Mouse (Mus musculus) ZHBTc4 (cell line): ENCODE data around the gene Dus1l.
"Not testable (repeated sequence)": the region's sequence is repeated elsewhere in the genome, so short reads cannot be mapped to it uniquely, and the experiment has no call there.

Experiments
- DNase-seq: peaks from one replicate; pipeline ENCODE4 v3.0.0-alpha.2; 2011; ENCODE audit warnings: low read depth, low spot score

Dus1l gene

GRCm38 (mm10) chr11:120795756-120796613 is at the start of gene Dus1l:
Gene Dus1l (minus strand): TSS chr11:120796403.
- DNase-seq, result peak; percentile 98

DNA sequence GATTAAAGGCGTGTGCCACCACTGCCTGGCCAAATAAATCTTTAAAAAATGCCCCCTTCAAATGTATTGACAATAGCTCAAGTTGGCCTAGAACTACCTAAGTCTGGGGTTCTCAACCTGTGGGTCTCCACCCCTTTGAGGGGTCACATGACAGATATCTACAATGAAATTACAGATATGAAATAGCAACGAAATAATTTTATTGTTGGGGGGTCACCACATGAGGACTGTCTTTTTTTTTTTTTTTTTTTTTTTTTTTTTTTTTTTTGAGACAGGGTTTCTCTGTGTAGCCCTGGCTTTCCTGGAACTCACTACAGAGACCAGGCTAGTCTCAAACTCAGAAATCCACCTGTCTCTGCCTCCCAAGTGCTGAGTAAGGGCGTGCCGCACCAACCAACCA is 48.1 kb upstream of the Dus1l start:
- DNase-seq, result no peak

- DNase-seq, result peak; percentile 44
Measured at GRCm38 (mm10) chr11:120833555-120834280, 37.5 kb upstream of the Dus1l start.

GRCm38 (mm10) chr11:120832962-120833361 is 36.8 kb upstream of the Dus1l start:
- DNase-seq, result not testable (repeated sequence)

GRCm38 (mm10) chr11:120831659-120832440 is 35.6 kb upstream of the Dus1l start:
- no peak for DNase-seq

- no peak for DNase-seq
Measured at GRCm38 (mm10) chr11:120830686-120831085, 34.5 kb upstream of the Dus1l start.

DNA sequence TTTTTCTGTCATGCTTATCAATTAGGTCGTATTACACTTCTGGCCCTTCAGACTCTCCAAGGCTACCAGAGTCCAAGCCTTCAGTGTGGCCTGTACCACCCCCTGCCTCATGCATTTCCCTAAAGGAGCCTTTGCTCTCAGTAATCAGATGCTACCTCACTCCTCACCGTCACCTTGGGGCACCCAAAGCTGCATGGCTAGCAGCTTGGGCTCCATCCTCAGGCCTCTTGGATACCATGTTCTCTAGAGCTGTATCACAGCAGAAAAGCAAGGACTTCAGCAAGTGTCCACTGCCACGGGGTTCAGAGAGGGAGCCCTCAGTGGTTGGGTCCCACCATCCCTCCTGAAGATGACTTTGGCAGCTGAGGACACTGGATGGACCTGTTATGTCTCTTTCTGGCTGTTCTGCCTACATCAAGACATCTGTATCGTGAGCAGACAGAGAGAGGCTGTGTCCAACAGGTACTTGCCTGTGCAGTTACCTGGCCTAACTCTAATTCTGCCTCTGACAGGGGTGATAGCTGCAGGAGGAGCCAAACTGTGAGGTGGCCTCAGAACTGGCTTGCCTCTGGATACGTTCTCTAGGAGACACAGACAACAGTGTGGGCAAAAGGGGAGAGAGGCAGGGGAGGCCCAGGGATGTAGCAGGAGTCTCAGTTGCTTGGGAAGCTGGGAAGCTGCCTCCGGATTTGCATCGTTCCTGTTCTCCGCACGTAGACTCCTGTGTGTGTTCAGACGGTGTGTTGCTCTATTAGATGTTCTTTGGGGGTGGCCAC is 33.7 kb upstream of the Dus1l start:
- DNase-seq, result no peak

GRCm38 (mm10) chr11:120828416-120828815 is 32.2 kb upstream of the Dus1l start:
- DNase-seq, result no peak

DNA sequence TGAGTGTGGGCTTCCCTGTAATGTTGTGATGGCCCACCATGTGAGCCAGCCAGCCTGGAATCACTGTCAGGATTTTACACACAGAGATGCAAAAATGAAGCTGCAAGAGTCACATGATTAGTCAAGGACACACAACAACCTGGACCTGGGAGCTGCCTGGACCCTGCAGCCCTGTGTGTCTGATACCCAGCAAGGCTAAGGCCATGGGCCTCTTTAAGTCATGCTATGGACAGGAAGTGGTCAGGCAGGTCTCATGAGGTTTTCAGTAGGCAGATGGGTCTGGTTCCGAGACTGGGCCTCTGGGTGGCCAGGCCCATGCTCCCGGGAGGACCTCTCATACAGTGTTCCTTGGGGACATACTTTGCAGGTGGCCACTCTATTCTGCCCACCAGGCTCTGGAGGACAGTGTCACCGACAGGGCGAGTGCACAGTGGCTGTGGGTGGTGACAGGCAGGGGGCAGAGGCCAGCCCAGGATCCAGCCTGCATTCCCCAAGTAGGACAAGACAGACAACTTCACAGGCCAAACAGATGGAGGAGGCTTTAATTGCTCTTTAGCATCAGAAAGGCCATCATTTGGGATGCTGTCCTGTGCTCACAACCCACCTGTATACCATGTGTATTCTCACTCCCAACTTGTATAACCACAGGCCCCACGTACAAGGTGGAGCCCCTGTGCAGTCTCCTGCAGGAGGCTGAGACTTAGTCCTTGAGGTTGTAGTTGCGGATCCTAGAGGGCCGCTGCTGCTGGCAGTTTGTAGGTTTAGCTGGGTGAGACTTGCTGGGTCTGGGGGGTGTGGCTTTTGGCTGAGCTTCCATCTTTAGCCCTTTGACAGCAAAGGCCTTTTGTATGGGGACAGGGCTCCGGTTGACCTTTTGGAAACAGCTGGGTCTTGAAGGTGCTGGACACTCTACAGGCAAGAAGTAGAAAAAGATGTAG is 30.1 kb upstream of the Dus1l start:
- DNase-seq, result peak; percentile 57

GRCm38 (mm10) chr11:120825289-120825863 is 29.2 kb upstream of the Dus1l start:
- no peak for DNase-seq

GRCm38 (mm10) chr11:120824787-120825288 is 28.6 kb upstream of the Dus1l start:
- peak; percentile 62 for DNase-seq

GRCm38 (mm10) chr11:120823956-120824786 is 28.0 kb upstream of the Dus1l start, which contains the start of gene Fasn:
Gene Fasn (minus strand): TSS chr11:120824547.
- peak; percentile 97 for DNase-seq

- DNase-seq, result no peak
Measured at GRCm38 (mm10) chr11:120823551-120823947, 27.3 kb upstream of the Dus1l start.

DNA sequence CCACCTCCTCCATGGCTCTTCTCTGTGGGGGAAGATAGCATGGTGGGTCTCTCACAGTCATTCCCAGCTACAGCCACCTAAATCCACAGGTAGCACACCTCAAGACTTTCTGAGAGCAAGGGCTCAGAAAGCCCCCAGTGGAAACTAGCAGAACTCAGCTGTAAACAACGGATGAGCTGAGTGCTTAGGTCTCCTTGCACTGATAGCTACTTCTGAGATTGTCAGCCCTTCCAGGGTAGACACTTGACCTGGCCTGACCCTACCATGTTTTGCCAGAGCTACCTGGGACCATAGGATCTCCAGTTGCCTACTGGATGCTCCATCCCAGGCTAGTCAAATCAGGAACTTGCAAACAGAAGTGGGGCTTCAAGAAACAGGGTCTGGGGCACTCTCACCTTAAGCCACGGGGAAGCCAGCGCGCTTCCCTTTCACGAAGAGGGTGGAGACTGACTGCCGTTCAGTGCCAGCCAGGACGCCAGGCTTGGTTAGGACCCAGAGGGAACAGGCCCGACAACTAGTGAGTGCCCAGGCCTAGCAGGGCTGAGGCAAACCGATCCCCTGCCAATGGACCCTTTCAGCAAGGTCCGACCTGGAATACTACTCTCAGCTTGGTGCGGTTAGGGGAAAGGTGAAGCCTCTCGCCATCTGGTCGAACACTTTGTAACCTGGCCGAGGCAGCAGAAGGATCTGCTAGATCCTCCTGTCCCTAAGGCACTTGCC is 26.8 kb upstream of the Dus1l start:
- DNase-seq, result peak; percentile 33

DNA sequence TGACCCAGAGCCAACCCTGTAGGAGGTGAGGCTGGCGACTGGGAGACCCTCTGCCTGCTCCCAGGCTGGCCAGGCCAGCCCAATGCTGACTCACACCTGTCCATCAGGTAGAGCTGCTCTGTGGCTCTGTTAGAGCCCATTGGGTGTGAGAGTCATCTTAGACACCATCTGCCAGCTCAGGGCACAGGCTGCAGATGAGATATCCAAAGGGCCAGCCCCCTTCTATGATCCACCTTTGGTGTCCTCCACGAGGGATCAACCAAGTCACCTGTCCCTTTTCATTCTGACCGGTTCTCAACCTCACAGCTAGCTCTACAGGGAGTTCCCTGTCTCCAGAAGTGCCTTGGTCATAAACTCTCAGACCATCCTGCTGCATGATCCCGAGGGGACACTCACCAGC is 26.1 kb upstream of the Dus1l start:
- no peak for DNase-seq

DNA sequence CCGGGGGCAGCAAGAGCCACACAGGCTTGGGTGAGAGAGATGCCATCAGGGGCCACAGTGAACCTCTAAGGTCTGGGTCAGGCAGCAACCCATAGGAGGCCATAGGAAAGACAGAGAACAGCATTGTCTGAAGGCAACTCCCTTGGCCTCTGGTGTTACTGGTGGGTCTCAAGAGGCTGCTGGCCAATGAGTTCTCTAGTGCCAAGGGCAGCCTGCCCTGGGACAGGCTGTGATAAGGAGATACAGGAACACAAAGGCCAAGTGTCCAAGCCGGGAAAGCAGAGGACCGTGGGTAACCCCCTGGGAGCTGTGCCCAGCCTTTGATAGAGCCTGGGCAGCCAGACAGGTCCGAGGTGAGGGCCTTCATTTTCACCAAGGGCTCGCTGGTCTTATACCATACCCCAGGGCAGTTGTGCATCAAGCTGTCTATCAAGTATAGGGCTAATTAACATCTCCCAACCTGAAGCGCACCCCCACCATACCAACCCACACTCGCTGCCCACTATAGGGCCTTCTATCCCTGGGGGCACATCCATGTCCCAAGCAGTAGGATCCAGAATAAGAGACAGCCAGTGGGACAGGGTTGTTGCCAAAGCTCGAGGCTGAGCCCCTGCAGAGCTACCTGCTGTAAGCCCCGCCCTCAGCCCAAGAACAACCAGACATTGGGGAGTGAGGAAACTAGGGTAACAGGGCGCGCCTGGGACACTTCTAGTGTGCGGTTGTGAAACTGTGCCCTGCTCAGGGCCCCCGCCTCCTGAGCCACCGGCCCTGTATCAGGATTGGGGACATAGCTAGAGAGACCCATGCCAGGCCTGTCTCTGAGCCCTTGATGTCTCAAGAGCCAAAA is 25.1 kb upstream of the Dus1l start:
- DNase-seq, result peak; percentile 15

GRCm38 (mm10) chr11:120820546-120820945 is 24.3 kb upstream of the Dus1l start:
- peak; percentile 8 for DNase-seq
